ENCODE assay signal across 17 mouse cellular contexts in genomic region chr11:20960066-20960465, GRCm38 (mm10).
"Had no signal": no experiment of that assay in that cellular context is flagged by ENCODE, and none has a peak within 500 bp of the region (broad histone marks: within the 10 kb centered on the region; RNA-seq: fewer than 3 reads in every experiment).

No protein-coding gene starts in this region.

- H3K9ac ChIP-seq: liver, postnatal 0 days; lung, embryonic 15.5 days; midbrain, embryonic 12.5 days; midbrain, embryonic 15.5 days; neural tube, embryonic 12.5 days; stomach, embryonic 15.5 days had no signal

- DNase-seq: liver, postnatal 0 days; lung, adult 2 months; lung, postnatal 14 days; lung, postnatal 36 days; right cerebral cortex, postnatal 14 days; thymus, adult 2 months; thymus, postnatal 25 days; thymus, postnatal 4 days had no signal

- H3K4me1 ChIP-seq: midbrain, embryonic 12.5 days; midbrain, embryonic 15.5 days; neural tube, embryonic 12.5 days had no signal

- H3K9me3 ChIP-seq: lung, embryonic 15.5 days; midbrain, embryonic 12.5 days; midbrain, embryonic 15.5 days; neural tube, embryonic 12.5 days; stomach, embryonic 15.5 days had no signal

- H3K27ac ChIP-seq: macrophage; midbrain, embryonic 12.5 days; midbrain, embryonic 15.5 days; neural tube, embryonic 12.5 days; stomach, embryonic 15.5 days; stomach, postnatal 0 days had no signal

- H3K4me3 ChIP-seq: lung, embryonic 15.5 days; megakaryocyte, embryonic 14.5 days; midbrain, embryonic 12.5 days; midbrain, embryonic 15.5 days; neural tube, embryonic 12.5 days; stomach, embryonic 15.5 days had no signal

- H3K36me3 ChIP-seq: lung, embryonic 15.5 days; midbrain, embryonic 12.5 days; midbrain, embryonic 15.5 days; neural tube, embryonic 12.5 days; stomach, embryonic 15.5 days had no signal

- ATAC-seq: liver, postnatal 0 days; lung, postnatal 0 days; midbrain, embryonic 15.5 days had no signal

- H3K4me2 ChIP-seq: lung, embryonic 15.5 days; midbrain, embryonic 12.5 days; midbrain, embryonic 15.5 days; neural tube, embryonic 12.5 days; stomach, embryonic 15.5 days had no signal

- H3K27me3 ChIP-seq: lung, embryonic 15.5 days; megakaryocyte, embryonic 14.5 days; midbrain, embryonic 15.5 days; neural tube, embryonic 12.5 days; stomach, embryonic 15.5 days had no signal
